12 mouse cellular contexts compared by ENCODE assay signal in genomic region chr2:119436467-119436866, GRCm38 (mm10).
"Had no signal": no experiment of that assay in that cellular context is flagged by ENCODE, and none has a peak within 500 bp of the region (broad histone marks: within the 10 kb centered on the region; RNA-seq: fewer than 3 reads in every experiment).

No protein-coding gene starts in this region.

- ATAC-seq: midbrain, embryonic 16.5 days had no signal

- H3K27me3 ChIP-seq: kidney, embryonic 15.5 days; limb, embryonic 12.5 days; limb, embryonic 15.5 days; midbrain, embryonic 12.5 days had no signal

- H3K4me1 ChIP-seq: kidney, embryonic 15.5 days; limb, embryonic 12.5 days; limb, embryonic 15.5 days; midbrain, embryonic 12.5 days had no signal

- H3K9ac ChIP-seq: kidney, embryonic 15.5 days; limb, embryonic 12.5 days; limb, embryonic 15.5 days; liver, embryonic 14.5 days; liver, postnatal 0 days; lung, embryonic 14.5 days; midbrain, embryonic 12.5 days had no signal

- H3K4me2 ChIP-seq: kidney, embryonic 15.5 days; limb, embryonic 12.5 days; limb, embryonic 15.5 days; liver, embryonic 11.5 days; lung, embryonic 14.5 days; midbrain, embryonic 12.5 days had no signal

- H3K27ac ChIP-seq: kidney, embryonic 15.5 days; layer of hippocampus, adult 2 months; left cerebral cortex, adult 2 months; limb, embryonic 12.5 days; limb, embryonic 15.5 days; liver, embryonic 14.5 days; macrophage; midbrain, embryonic 12.5 days had no signal

- H3K9me3 ChIP-seq: kidney, embryonic 15.5 days; limb, embryonic 12.5 days; limb, embryonic 15.5 days; midbrain, embryonic 12.5 days had no signal

- H3K4me3 ChIP-seq: kidney, embryonic 15.5 days; layer of hippocampus, adult 2 months; left cerebral cortex, adult 2 months; limb, embryonic 12.5 days; limb, embryonic 15.5 days; midbrain, embryonic 12.5 days had no signal
